Mouse (Mus musculus): ENCODE measurements around the gene Slc22a3.

DNA sequence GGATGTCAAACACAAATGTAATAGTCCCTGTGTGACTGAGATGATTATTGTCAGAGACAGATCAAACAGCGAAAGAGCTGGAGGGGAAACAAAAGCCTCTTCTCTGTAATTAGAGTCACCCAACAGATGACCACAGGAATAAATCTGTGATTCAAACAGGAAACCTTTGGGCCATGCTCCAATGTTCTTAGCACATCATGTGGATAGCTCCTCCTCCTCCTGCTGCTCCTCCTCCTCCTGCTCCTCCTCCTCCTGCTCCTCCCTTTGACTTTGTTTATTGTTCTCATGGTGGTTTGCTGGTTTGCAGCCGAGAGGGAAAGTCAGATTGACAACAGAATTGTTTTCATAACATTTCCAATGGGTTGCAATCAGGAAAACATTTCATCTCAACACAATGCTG lies 28.1 kb downstream of the Slc22a3 start:
- no peak for TF ChIP-seq CTCF (IDR thresholded peaks at IDR 0.05 in 2 of 3, conservative IDR thresholded peaks at IDR 0.05 in 1 of 3; ENCODE audit: control insufficient read depth in 1 of 3, insufficient read depth in 1 of 3, low read depth in 2 of 3, low read length in 3 of 3, poor library complexity in 1 of 3, severe bottlenecking in 1 of 3)
- TF ChIP-seq GATA1 (IDR thresholded peaks at IDR 0.05; ENCODE audit: low read depth, low read length), result no peak
- no peak for TF ChIP-seq MXI1 (IDR thresholded peaks at IDR 0.05; ENCODE audit: low read depth, low read length)
- no peak for TF ChIP-seq TBP (IDR thresholded peaks at IDR 0.05; ENCODE audit: low read depth, low read length)
- TF ChIP-seq USF2 (IDR thresholded peaks at IDR 0.05; ENCODE audit: borderline replicate concordance in 1 of 2, insufficient read depth in 1 of 2, low read depth in 1 of 2, low read length in 2 of 2), result no peak
- TF ChIP-seq POLR2A (IDR thresholded peaks at IDR 0.05; ENCODE audit: control insufficient read depth in 1 of 2, insufficient read depth in 1 of 2, low read depth in 1 of 2, low read length in 2 of 2, poor library complexity in 1 of 2), result no peak; a peak in 1 of 4 replicates
- no peak for TF ChIP-seq ETS1 (IDR thresholded peaks at IDR 0.05; ENCODE audit: low read depth, low read length)
- no peak for TF ChIP-seq CHD1 (IDR thresholded peaks at IDR 0.05; ENCODE audit: low read depth, low read length)
- no peak for TF ChIP-seq MAZ (IDR thresholded peaks at IDR 0.05; ENCODE audit: low read depth, low read length)
- no peak for TF ChIP-seq HCFC1 (IDR thresholded peaks at IDR 0.05; ENCODE audit: low read depth, low read length)
- TF ChIP-seq ZNF384 (IDR thresholded peaks at IDR 0.05; ENCODE audit: low read depth, low read length), result no peak
- TF ChIP-seq E2F4 (IDR thresholded peaks at IDR 0.05; ENCODE audit: borderline replicate concordance, low read depth, low read length), result no peak
- TF ChIP-seq NRF1 (IDR thresholded peaks at IDR 0.05; ENCODE audit: insufficient read depth, low read depth, low read length, poor library complexity, severe bottlenecking), result no peak
